Mouse (Mus musculus): ENCODE data around the gene Laptm5. TPM values are rescaled to one million over a fixed set of nuclear protein-coding genes. Genes with fewer than 3 reads are reported as not detected.

Gene Laptm5
- polyA plus RNA-seq, 1 experiment from 2014 or later = 28.6 TPM

DNA sequence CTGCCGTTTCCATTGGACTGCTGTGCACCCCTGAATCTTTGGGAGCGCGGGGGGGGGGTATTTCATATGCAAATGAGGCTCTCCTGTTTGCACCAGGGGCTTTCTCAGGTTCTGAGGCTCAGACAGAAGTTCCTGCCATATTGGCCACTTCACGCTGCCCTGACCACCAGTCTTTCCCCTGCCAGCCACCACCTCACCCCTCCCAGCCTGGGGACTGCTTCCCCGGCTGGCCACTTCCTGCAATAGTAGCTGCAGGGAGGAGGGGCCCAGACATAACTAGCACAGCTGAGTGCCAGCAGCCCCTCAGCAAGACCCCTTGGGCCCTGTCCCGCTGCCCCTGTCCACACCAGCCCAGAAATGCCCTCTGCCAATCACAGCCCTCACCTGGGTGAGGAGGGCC is 13.3 kb downstream of the Laptm5 start:
- no peak overlapping the region for H3K4me2 ChIP-seq
- no peaks in the 10 kb centered on the region for H3K27me3 ChIP-seq
- peaks cover 6% of the 10 kb centered on the region for H3K4me1 ChIP-seq
- H3K9me3 ChIP-seq = no peaks in the 10 kb centered on the region
- ATAC-seq (ENCODE audit: insufficient number of reproducible peaks, insufficient read depth, low FRiP score, low TSS enrichment, low read depth) = no peak
- no peak overlapping the region for H3K9ac ChIP-seq
- no peaks in the 10 kb centered on the region for H3K36me3 ChIP-seq
- H3K27ac ChIP-seq = no peak overlapping the region
- WGBS = 55% methylated on average over 6 of the region's 6 CpGs
- no peak overlapping the region for H3K4me3 ChIP-seq

DNA sequence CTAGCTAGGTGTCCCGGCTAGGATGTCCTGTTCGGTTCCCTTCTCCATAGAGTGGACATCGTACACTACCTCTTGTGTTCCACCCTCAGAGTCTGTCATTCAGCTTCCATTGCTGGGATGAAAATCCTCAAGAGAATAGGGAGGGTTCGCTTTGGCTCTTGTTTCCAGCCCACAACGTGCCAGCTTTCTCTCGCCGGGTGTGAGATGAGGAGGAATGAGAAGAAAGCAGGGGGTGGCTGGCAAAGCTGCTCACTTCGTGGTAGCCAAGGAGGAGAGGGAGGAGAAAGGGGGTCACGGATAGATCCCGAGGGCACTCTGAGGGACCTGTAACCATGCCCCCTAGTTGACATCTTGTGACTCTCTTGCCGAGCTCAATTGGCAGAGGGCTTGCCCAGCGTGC is 14.9 kb downstream of the Laptm5 start:
- Histone ChIP-seq H3K36me3 (no peaks in the 10 kb centered on the region), H3K9me3 (no peaks in the 10 kb centered on the region), H3K9ac (no peak overlapping the region), H3K4me1 (0 out of 2 replicates have a peak, but pooled peaks cover 4% of the 10 kb centered on the region), H3K27me3 (no peaks in the 10 kb centered on the region), H3K27ac (no peak overlapping the region), H3K4me3 (no peak overlapping the region), H3K4me2 (no peak overlapping the region)
- ATAC-seq (ENCODE audit: insufficient number of reproducible peaks, insufficient read depth, low FRiP score, low TSS enrichment, low read depth) = no peak
- 85% methylated on average over 12 of the region's 12 CpGs for WGBS

DNA sequence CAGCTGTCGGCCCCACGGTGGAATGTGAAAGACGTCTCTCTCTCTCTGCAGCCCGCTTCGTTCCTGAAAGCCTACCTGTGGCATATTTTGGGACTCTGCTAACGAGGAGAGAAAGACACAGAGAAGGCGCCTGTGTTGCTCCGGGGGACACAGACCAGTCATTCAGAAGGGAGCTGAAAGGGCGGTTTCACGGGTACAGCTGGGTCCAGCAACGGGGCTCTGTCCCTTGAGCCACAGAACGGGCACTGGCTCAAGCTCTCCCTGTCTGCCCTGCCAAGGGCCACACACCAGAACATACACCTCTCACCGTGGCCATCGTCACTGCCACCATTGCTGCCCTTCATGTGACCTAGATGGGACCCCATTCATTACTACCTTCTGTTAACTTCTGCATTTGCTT is 29.7 kb downstream of the Laptm5 start:
- Histone ChIP-seq H3K27ac (no peak overlapping the region), H3K27me3 (0 out of 2 replicates have a peak, but pooled peaks cover 3% of the 10 kb centered on the region), H3K4me2 (no peak overlapping the region), H3K9me3 (no peaks in the 10 kb centered on the region), H3K4me3 (no peak overlapping the region), H3K9ac (no peak overlapping the region), H3K4me1 (peaks cover 37% of the 10 kb centered on the region), H3K36me3 (no peaks in the 10 kb centered on the region)
- ATAC-seq (ENCODE audit: insufficient number of reproducible peaks, insufficient read depth, low FRiP score, low TSS enrichment, low read depth) = no peak
- 42% methylated on average over 14 of the region's 14 CpGs for WGBS

DNA sequence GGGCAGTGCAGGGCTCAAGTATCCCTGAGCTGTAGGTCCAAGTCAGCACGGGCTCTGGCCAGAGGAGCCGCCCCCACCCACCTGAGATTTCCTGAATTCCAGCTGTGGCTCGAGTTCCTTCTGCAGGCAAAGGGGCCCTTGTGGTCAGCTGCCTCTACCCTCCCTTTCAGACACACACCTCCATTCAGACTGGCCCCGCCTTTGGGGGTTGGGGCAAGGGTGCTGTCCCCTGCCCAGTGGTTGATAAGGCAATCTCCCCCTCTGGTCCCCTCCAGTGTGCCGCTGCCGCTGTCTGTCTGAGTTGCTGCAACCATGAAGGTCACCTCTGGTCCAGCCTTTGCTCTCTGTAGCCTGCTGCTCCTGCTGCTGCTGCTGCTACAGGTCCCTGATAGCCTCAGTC is 31.2 kb downstream of the Laptm5 start, which contains the start of gene Matn1:
Gene Matn1, plus strand, starts transcription at position 274 of the 400 bp plus-strand sequence.
- WGBS = 32% methylated on average over 6 of the region's 6 CpGs
- Histone ChIP-seq H3K27ac (no peak within 1 kb of the TSS), H3K36me3 (no peaks in the 10 kb centered on the region), H3K4me2 (peak within 1 kb of the TSS; percentile 9; the same call in 1 of the 2 replicates), H3K9me3 (no peaks in the 10 kb centered on the region), H3K27me3 (0 out of 2 replicates have a peak, but pooled peaks cover 3% of the 10 kb centered on the region), H3K4me3 (no peak within 1 kb of the TSS), H3K9ac (no peak within 1 kb of the TSS; the same call in 1 of the 2 replicates), H3K4me1 (peaks cover 25% of the 10 kb centered on the region)
- no peak for ATAC-seq (ENCODE audit: insufficient number of reproducible peaks, insufficient read depth, low FRiP score, low TSS enrichment, low read depth)

DNA sequence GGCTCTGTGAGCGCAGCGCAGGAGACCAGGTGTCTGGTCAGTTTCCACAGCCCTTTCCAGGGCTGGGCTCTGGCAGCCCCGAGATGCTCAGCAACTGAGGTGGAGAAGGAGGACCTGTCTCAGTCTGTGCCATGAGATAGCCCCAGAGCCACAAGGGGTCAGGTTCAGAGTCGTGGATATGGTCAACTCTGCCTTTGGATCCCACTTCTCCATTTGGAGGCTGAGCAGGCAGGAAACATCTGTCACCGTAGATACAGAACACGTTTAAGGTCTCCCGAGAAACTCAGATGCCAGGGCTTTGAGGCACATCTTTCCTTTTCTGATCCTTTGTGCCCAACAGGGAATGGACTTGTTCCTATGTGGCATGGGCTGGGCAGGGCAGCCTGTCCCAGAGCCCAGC is 31.9 kb downstream of the Laptm5 start:
- Histone ChIP-seq H3K4me2 (peak overlapping the region; percentile 9; the same call in 1 of the 2 replicates), H3K4me3 (no peak overlapping the region)

DNA sequence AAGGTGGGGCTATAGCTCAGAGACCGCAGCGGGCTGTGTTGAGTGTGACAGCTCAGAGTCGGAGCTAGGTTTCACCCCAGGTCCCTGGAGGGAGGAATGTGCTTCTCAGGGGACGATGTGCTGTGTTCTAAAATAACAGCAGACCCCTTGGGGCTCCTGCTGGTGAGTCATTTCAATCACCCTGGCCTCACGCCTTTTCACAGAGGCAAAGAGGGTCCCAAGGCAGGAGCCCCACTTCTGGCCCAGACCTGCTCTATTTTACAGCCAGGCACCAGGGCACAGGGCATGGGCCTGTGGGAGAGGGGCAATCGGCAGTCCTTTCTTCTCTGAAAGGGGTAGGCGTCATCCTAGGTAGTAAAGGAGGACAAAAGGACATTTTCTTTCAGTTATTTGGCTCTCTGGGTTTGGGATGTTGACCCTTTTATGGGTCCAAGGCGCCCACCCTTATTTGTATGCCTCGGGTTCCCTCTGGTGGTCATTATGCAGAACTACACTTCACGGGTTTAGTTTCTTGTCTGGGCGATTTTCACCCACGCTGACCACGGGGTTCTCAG is 34.2 kb downstream of the Laptm5 start:
- Histone ChIP-seq H3K9me3 (no peaks in the 10 kb centered on the region), H3K36me3 (no peaks in the 10 kb centered on the region), H3K27me3 (0 out of 2 replicates have a peak, but pooled peaks cover 3% of the 10 kb centered on the region), H3K4me2 (peak overlapping the region; percentile 16; the same call in 1 of the 2 replicates), H3K4me1 (peaks cover 7% of the 10 kb centered on the region; the same call in 1 of the 2 replicates), H3K4me3 (no peak overlapping the region), H3K9ac (no peak overlapping the region), H3K27ac (no peak overlapping the region)
- 24% methylated on average over 13 of the region's 13 CpGs for WGBS
- ATAC-seq (ENCODE audit: insufficient number of reproducible peaks, insufficient read depth, low FRiP score, low TSS enrichment, low read depth) = peak; percentile 39; the same call in 1 of the 2 replicates

More for the DNA sequence above, 31.9 kb downstream of the Laptm5 start:
- H3K9ac ChIP-seq = no peak overlapping the region
- no peaks in the 10 kb centered on the region for H3K9me3 ChIP-seq
- H3K36me3 ChIP-seq = no peaks in the 10 kb centered on the region
- no peak for ATAC-seq (ENCODE audit: insufficient number of reproducible peaks, insufficient read depth, low FRiP score, low TSS enrichment, low read depth)
- H3K27ac ChIP-seq = no peak overlapping the region
- 0 out of 2 replicates have a peak, but pooled peaks cover 3% of the 10 kb centered on the region for H3K27me3 ChIP-seq
- WGBS = 76% methylated on average over 7 of the region's 7 CpGs
- peaks cover 18% of the 10 kb centered on the region for H3K4me1 ChIP-seq

DNA sequence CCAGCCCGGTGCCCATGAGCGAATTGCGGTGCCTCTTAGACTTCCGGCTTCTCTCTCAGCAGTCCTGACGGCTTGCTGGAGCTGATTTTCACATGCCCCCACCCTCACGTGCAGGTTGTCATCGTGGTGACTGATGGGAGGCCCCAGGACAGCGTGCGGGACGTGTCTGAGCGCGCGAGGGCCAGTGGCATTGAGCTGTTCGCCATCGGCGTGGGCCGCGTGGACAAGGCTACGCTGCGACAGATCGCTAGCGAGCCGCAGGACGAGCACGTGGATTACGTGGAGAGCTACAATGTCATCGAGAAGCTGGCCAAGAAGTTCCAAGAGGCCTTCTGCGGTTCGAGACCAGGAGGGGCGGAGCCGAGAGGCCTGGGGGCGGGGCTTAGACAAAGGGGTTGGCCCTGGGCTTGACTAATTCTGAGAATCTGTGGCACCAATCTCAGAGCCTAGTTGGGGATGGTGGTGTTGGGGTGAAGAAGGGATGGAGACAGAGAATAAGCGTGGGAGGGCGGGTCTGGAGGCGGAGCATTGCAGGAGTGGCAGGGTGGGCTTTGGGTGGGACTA is 37.0 kb downstream of the Laptm5 start:
- Histone ChIP-seq H3K27me3 (no peaks in the 10 kb centered on the region), H3K4me1 (no peaks in the 10 kb centered on the region), H3K9ac (no peak overlapping the region), H3K27ac (no peak overlapping the region), H3K4me2 (no peak overlapping the region), H3K9me3 (no peaks in the 10 kb centered on the region), H3K36me3 (no peaks in the 10 kb centered on the region), H3K4me3 (no peak overlapping the region)
- ATAC-seq (ENCODE audit: insufficient number of reproducible peaks, insufficient read depth, low FRiP score, low TSS enrichment, low read depth) = no peak
- 82% methylated on average over 35 of the region's 35 CpGs for WGBS

DNA sequence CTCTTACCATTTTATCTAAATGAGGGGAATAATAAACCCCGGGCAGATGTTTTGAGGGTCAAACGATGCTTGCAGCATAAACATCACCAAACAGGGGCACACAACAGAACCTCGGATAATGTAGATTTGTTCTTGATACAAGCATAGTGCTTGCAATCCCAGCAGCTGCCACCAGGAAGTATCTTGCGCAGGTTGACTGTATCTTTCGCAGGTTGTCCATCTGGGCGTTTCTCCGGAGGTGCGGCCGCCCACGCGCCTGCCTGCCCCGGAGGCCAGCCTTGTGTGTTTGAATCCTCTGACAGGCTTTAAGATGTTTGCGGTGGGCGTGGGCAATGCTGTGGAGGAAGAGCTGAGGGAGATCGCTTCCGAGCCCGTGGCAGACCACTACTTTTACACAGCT is 39.6 kb downstream of the Laptm5 start:
- Histone ChIP-seq H3K36me3 (no peaks in the 10 kb centered on the region), H3K27ac (no peak overlapping the region), H3K4me1 (no peaks in the 10 kb centered on the region), H3K9me3 (no peaks in the 10 kb centered on the region), H3K4me3 (no peak overlapping the region), H3K4me2 (no peak overlapping the region), H3K27me3 (no peaks in the 10 kb centered on the region; the same call in 1 of the 2 replicates), H3K9ac (no peak overlapping the region)
- no peak for ATAC-seq (ENCODE audit: insufficient number of reproducible peaks, insufficient read depth, low FRiP score, low TSS enrichment, low read depth)
- 42% methylated on average over 17 of the region's 17 CpGs for WGBS

DNA sequence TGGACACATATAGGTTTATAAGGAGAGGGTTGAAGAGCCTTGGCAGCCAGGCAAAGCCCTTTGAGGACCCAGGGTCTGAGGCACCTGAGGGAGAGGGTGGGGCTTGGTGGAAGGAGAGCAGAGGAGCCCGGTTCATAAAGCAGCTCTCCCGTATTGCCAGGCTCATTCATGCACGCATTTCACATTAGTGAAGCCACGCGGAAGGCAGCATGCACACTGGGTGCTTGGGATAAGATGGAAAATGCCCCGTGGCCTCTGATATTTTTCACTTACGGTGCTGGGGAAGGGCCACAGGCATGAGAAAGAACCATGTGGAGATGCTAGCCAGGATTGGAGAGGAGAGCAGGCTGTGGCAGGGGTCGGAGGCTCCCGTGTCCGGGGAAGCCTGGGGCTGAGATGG is 44.2 kb downstream of the Laptm5 start:
- WGBS = 76% methylated on average over 10 of the region's 10 CpGs
- no peaks in the 10 kb centered on the region for H3K9me3 ChIP-seq
- H3K36me3 ChIP-seq = no peaks in the 10 kb centered on the region
- H3K4me1 ChIP-seq = no peaks in the 10 kb centered on the region
- no peak overlapping the region for H3K27ac ChIP-seq
- H3K4me3 ChIP-seq = no peak overlapping the region
- no peak overlapping the region for H3K4me2 ChIP-seq
- no peaks in the 10 kb centered on the region; the same call in 1 of the 2 replicates for H3K27me3 ChIP-seq
- no peak overlapping the region for H3K9ac ChIP-seq
- ATAC-seq (ENCODE audit: insufficient number of reproducible peaks, insufficient read depth, low FRiP score, low TSS enrichment, low read depth) = no peak

DNA sequence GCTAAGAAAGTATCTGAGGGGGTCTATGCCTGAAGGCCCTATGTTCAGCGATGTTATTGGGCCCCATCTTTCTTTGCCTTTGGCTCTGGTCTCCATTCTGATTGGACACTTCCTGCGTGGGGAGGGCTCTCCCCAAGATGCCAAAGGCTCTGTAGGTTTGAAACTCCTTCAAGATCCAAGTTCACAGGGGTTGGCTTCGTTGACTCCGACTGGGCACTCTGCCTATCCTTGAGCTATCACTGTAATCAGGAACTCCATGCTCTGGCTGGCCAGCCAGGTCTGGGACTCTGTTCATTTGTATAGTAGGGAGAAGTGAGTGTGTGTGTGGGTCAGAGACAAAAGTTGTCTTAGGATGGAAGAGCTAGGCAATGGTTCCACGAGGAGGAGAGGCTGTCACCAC is 45.9 kb downstream of the Laptm5 start:
- Histone ChIP-seq H3K4me3 (no peak overlapping the region), H3K27me3 (no peaks in the 10 kb centered on the region; the same call in 1 of the 2 replicates), H3K9me3 (no peaks in the 10 kb centered on the region), H3K36me3 (no peaks in the 10 kb centered on the region), H3K4me1 (no peaks in the 10 kb centered on the region), H3K4me2 (no peak overlapping the region), H3K9ac (no peak overlapping the region), H3K27ac (no peak overlapping the region)
- ATAC-seq (ENCODE audit: insufficient number of reproducible peaks, insufficient read depth, low FRiP score, low TSS enrichment, low read depth) = no peak
- WGBS = 66% methylated on average over 5 of the region's 5 CpGs

DNA sequence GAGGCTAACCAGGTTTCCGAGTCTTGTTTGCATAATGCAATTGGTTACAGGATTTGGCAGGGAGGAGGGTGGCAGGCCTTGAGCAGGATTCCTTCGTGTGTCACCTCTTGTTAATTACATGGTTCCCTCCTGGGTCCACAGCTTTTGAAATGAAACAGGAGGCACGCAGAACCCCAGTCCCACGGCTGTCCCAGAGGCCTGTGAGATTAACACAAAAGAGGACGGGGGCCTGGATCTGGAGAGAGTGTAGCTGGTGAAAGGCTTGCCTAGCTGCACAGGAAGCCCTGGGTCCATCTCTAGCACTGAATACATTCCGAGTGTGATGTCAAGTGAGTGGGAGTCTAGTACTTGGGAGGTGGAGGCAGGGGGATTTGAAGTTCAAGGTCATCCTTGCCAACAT is 46.8 kb downstream of the Laptm5 start:
- H3K4me2 ChIP-seq = no peak overlapping the region
- H3K9ac ChIP-seq = no peak overlapping the region
- H3K27me3 ChIP-seq = no peaks in the 10 kb centered on the region; the same call in 1 of the 2 replicates
- no peak overlapping the region for H3K4me3 ChIP-seq
- ATAC-seq (ENCODE audit: insufficient number of reproducible peaks, insufficient read depth, low FRiP score, low TSS enrichment, low read depth) = no peak
- H3K4me1 ChIP-seq = no peaks in the 10 kb centered on the region
- H3K9me3 ChIP-seq = no peaks in the 10 kb centered on the region
- no peaks in the 10 kb centered on the region for H3K36me3 ChIP-seq
- 45% methylated on average over 6 of the region's 6 CpGs for WGBS
- H3K27ac ChIP-seq = no peak overlapping the region

DNA sequence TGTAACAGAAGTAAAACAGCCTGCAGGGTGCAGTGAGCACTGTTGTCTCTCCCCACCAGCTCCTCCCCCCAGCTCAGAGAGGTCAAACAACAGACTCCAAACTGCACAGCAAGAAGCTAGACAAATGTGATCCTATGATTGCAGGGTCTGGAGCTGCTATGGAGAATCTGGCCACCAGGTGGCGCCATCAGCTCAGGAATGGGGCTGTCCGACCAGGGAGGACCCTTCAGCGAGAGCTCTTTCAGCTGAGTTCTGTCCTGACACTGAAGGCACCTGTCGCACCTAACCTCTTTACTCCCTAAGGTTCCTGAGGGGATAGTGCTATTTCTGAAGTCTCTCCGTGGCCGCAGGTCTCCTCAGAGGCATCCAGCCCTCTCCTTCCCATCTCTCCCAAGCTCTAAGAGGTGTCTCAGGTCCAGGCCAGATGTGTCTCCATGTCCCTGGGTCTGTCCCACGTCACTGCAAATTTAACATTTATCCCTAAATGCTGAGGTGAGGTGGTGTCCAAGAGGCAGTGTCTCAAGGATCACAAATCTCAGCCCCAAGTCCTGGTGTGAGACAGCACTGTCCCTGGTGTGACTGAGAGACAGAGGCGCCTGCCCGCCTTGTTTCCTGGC is 47.3 kb downstream of the Laptm5 start:
- 30% methylated on average over 9 of the region's 9 CpGs for WGBS
- Histone ChIP-seq H3K9ac (no peak overlapping the region), H3K4me1 (no peaks in the 10 kb centered on the region), H3K9me3 (no peaks in the 10 kb centered on the region), H3K36me3 (no peaks in the 10 kb centered on the region), H3K27me3 (no peaks in the 10 kb centered on the region; the same call in 1 of the 2 replicates), H3K4me2 (no peak overlapping the region), H3K4me3 (no peak overlapping the region), H3K27ac (no peak overlapping the region)
- ATAC-seq (ENCODE audit: insufficient number of reproducible peaks, insufficient read depth, low FRiP score, low TSS enrichment, low read depth) = 0 out of 2 replicates have a peak, but pooled peaks have one; percentile 28
